Mouse (Mus musculus) gastrocnemius, adult 18-20 months (tissue): ENCODE measurements around the gene Trappc5. TPM values are rescaled to one million over a fixed set of nuclear protein-coding genes. Genes with fewer than 3 reads are reported as not detected.

ENCODE experiments used
- total RNA-seq, 2 experiments: library from RNA; stranded (reverse); gene quantifications; 2 replicates each; pipeline ENCODE4 v1.2.3; 2021

Gene Trappc5
- total RNA-seq, 2 experiments from 2014 or later, result 18.4 to 21.3 TPM

Other genes starting within 250 kb of the Trappc5 start
- gene Pex11g, start 208.6 kb upstream of the Trappc5 start, total RNA-seq, result 1 to 10 TPM; 1.9 to 3.2 TPM
- not detected for gene Tex45, start 205.4 kb upstream of the Trappc5 start, total RNA-seq
- 10 to 100 TPM; 39.1 to 39.4 TPM for gene Zfp358, start 183.2 kb upstream of the Trappc5 start, total RNA-seq
- 10 to 100 TPM; 21.5 to 22.5 TPM for gene Mcoln1, start 175.8 kb upstream of the Trappc5 start, total RNA-seq
- gene Pnpla6, start 160.9 kb upstream of the Trappc5 start, total RNA-seq, result 10 to 100 TPM in 1 of 2 experiments, 1 to 10 TPM in 1; 8.0 to 10.0 TPM
- not detected for gene C330021F23Rik, start 108.3 kb upstream of the Trappc5 start, total RNA-seq
- gene Camsap3, start 89.0 kb upstream of the Trappc5 start, total RNA-seq, result under 1 TPM; 0.26 to 0.41 TPM
- 10 to 100 TPM; 10.7 to 11.2 TPM for gene Xab2, start 55.0 kb upstream of the Trappc5 start, total RNA-seq
- 10 to 100 TPM; 84.7 to 91.0 TPM for gene Pet100, start 54.8 kb upstream of the Trappc5 start, total RNA-seq
- gene Pcp2, start 50.8 kb upstream of the Trappc5 start, total RNA-seq, result not detected
- gene Stxbp2, start 45.3 kb upstream of the Trappc5 start, total RNA-seq, result 1 to 10 TPM; 3.6 to 4.8 TPM
- 1 to 10 TPM; 2.0 to 8.4 TPM for gene Retn, start 20.5 kb upstream of the Trappc5 start, total RNA-seq
- not detected for gene Mcemp1, start 10.5 kb upstream of the Trappc5 start, total RNA-seq
- 1 to 10 TPM in 1 of 2 experiments, under 1 TPM in 1; 0.96 to 1.4 TPM for gene Fcor, start 3.9 kb upstream of the Trappc5 start, total RNA-seq
- gene Fcer2a, start 17.9 kb downstream of the Trappc5 start, total RNA-seq, result not detected
- gene Clec4g, start 44.4 kb downstream of the Trappc5 start, total RNA-seq, result not detected
- gene Cd209a, start 72.7 kb downstream of the Trappc5 start, total RNA-seq, result under 1 TPM; 0.64 to 1.00 TPM
- gene Cd209e, start 178.0 kb downstream of the Trappc5 start, total RNA-seq, result not detected
- 1 to 10 TPM; 2.0 to 3.7 TPM for gene Cd209d, start 202.3 kb downstream of the Trappc5 start, total RNA-seq